Mouse (Mus musculus): Measurements from ENCODE around the gene Espnl.

DNA sequence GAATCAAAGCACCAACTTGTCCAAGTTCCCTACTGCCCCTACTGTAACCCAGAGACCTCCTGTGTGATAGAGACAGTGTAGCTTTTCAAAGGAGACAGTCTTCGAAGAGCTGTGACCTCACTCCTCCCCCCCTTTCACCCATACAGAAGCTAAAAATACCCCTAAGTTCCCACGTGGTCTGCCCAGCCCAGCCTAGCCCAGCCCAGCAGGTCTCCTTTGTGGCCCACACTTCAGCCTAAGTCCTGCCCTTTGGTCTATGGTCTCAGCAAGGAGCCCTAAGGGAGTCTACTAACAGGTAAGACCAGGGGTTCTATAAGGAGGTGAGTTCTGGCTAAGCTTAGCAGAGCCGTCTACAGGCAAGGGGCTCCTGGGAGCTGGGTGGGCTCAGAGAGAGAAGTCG, 29.0 kb downstream of the Espnl start, which contains the start of gene Klhl30:
- TF ChIP-seq CTCF (IDR thresholded peaks at IDR 0.05; ENCODE audit: insufficient read depth, low read depth, low read length): no peak
- TF ChIP-seq POLR2A (IDR thresholded peaks at IDR 0.05; ENCODE audit: insufficient read depth, low read depth, low read length): no peak
